Mouse (Mus musculus) adrenal gland, postnatal 36 days (tissue): ENCODE data around the gene Ttc38. TPM values are rescaled to one million over a fixed set of nuclear protein-coding genes. Genes with fewer than 3 reads are reported as not detected.
"Not testable (repeated sequence)": the region's sequence is repeated elsewhere in the genome, so short reads cannot be mapped to it uniquely, and the experiment has no call there.

Experiments used
- DNase-seq, 2 experiments: peaks; one replicate each; pipeline ENCODE4 v3.0.0; 2021; ENCODE audit warnings: mixed read lengths in 1 of 2
- total RNA-seq, 2 experiments: library from RNA; stranded (reverse); gene quantifications; 2 replicates each; pipeline ENCODE4 v1.2.3; 2021

Gene Ttc38
- total RNA-seq, 2 experiments from 2014 or later: 17.0 to 21.4 TPM

GRCm38 (mm10) chr15:85822011-85822359, 10.1 kb upstream of the Ttc38 start:
- DNase-seq: no peak

- DNase-seq: no peak
Observed at GRCm38 (mm10) chr15:85826676-85827075, 5.4 kb upstream of the Ttc38 start.

- DNase-seq: no peak
Observed at GRCm38 (mm10) chr15:85828071-85828470, 4.0 kb upstream of the Ttc38 start.

- no peak for DNase-seq
Observed at GRCm38 (mm10) chr15:85829470-85829869, 2.6 kb upstream of the Ttc38 start.

- DNase-seq: no peak
Observed at GRCm38 (mm10) chr15:85832599-85832998, 493 bp downstream of the Ttc38 start.

GRCm38 (mm10) chr15:85835335-85835734, 3.2 kb downstream of the Ttc38 start:
- DNase-seq: no peak

GRCm38 (mm10) chr15:85836887-85837286, 4.8 kb downstream of the Ttc38 start:
- no peak for DNase-seq

- peak in 1 of 2 experiments; percentile 22 for DNase-seq
Observed at GRCm38 (mm10) chr15:85840983-85841382, 8.9 kb downstream of the Ttc38 start.

GRCm38 (mm10) chr15:85841796-85842360, 9.8 kb downstream of the Ttc38 start:
- DNase-seq: no peak

- DNase-seq: no peak
Observed at GRCm38 (mm10) chr15:85845071-85845470, 13.0 kb downstream of the Ttc38 start.

- no peak for DNase-seq
Observed at GRCm38 (mm10) chr15:85851656-85852392, 19.7 kb downstream of the Ttc38 start.

GRCm38 (mm10) chr15:85858980-85859489, 26.9 kb downstream of the Ttc38 start:
- peak in 1 of 2 experiments; percentile 12 for DNase-seq

GRCm38 (mm10) chr15:85859490-85860031, 27.5 kb downstream of the Ttc38 start, which contains the start of gene Gtse1:
TSS of gene Gtse1 (plus strand) at chr15:85859745.
- peak; percentile 94 to 95 for DNase-seq

- not testable (repeated sequence) for DNase-seq
Observed at GRCm38 (mm10) chr15:85865913-85866312, 33.8 kb downstream of the Ttc38 start.

- peak; percentile 74 to 84 for DNase-seq
Observed at GRCm38 (mm10) chr15:85867696-85868095, 35.6 kb downstream of the Ttc38 start.

- DNase-seq: no peak
Observed at GRCm38 (mm10) chr15:85877336-85877735, 45.2 kb downstream of the Ttc38 start.

- DNase-seq: peak; percentile 91 to 93
Observed at GRCm38 (mm10) chr15:85878848-85879497, 46.9 kb downstream of the Ttc38 start, which contains the start of gene Trmu. TSS of gene Trmu (plus strand) at chr15:85879312.

- DNase-seq: peak; percentile 18 to 24
Observed at GRCm38 (mm10) chr15:85879498-85879895, 47.4 kb downstream of the Ttc38 start.

- no peak for DNase-seq
Observed at GRCm38 (mm10) chr15:85885606-85886005, 53.5 kb downstream of the Ttc38 start.

GRCm38 (mm10) chr15:85889235-85889634, 57.1 kb downstream of the Ttc38 start:
- no peak for DNase-seq

GRCm38 (mm10) chr15:85891971-85892370, 59.9 kb downstream of the Ttc38 start:
- DNase-seq: no peak

- DNase-seq: no peak
Observed at GRCm38 (mm10) chr15:85892498-85893118, 60.5 kb downstream of the Ttc38 start.
